Mouse (Mus musculus) ovary, adult 10 weeks (tissue): ENCODE data around the gene 4930435E12Rik. TPM values are rescaled to one million over a fixed set of nuclear protein-coding genes. Genes with fewer than 3 reads are reported as not detected.

Experiments
- polyA plus RNA-seq: library from polyadenylated mRNA; stranded (reverse); fragments of 350-450 nt; fragmentation: Illumina TruSeq; extraction: RNeasy Lipid Tissue Mini Kit (QIAGEN cat#74804); gene quantifications from one replicate; pipeline ENCODE4 v1.2.3, GENCODE M21; 2014

Gene 4930435E12Rik
- polyA plus RNA-seq, result not detected

GRCm38 (mm10) chr16:38828649-38829048 lies at the start of gene 4930435E12Rik:
4930435E12Rik (minus strand) TSS chr16:38828749.

GRCm38 (mm10) chr16:38800091-38800490 lies 28.5 kb downstream of the 4930435E12Rik start, which contains the start of gene Upk1b:
Upk1b (minus strand) TSS chr16:38800328.

Other genes starting within 250 kb of the 4930435E12Rik start
- 58.4 TPM for gene Arhgap31, start 115.5 kb downstream of the 4930435E12Rik start, polyA plus RNA-seq
- gene B4galt4, start 86.5 kb downstream of the 4930435E12Rik start, polyA plus RNA-seq, result 83.2 TPM
- gene Upk1b, start 28.4 kb downstream of the 4930435E12Rik start, polyA plus RNA-seq, result 37.2 TPM
- gene Igsf11, start 63.9 kb upstream of the 4930435E12Rik start, polyA plus RNA-seq, result 49.1 TPM